Mouse (Mus musculus): ENCODE measurements around the gene Enpp1. TPM values are rescaled to one million over a fixed set of nuclear protein-coding genes. Genes with fewer than 3 reads are reported as not detected.

Gene Enpp1
- polyA plus RNA-seq (2014; fragmentation: Illumina TruSeq; extraction: RNeasy Lipid Tissue Mini Kit (QIAGEN cat#74804); ENCODE audit: low read depth, low replicate concordance): 110 TPM

DNA sequence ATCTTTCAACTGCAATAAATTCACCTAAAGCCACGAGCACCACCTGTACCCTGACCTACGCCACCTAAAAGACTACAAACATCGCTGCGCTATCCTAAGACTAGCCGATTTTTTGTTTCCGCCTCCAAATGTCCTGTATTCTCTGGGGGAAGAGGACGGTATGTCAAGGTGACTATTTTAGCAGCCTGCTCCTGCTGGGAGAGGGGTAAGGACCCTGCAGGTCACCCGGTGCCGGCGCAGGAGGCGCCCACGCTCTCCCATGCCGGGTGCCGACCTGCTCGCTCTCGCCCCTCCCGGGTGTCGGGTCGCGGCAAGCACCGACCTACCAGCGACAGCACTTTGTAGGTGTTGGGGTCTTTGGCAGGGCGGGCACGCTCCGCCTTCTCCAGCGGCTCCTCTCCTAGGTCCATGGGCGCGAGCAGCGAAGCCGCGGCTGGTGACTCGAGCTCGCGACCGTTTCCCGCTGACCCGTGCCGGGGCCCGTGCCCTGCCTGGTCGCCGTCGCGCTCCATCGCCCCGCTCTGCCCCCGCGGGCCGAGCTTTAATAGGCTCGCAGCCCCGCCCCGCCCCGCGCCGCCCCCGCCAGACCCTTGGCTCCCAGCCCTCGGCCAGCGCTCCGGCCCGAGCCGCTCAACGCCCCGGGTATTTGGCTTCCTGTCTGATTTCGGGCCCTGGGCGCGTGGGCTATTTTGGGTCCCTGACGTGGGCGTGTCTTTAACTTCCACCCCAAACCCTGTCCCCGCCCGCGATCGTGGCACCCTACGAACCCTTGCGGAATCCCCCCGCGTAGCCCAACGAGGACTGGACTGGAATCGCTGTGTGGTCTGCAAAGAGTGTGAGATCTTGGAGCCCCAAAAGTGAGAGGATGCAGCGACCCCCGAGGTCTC lies at the start of gene Enpp1:
Enpp1 (minus strand) TSS at position 680 of the 887 bp plus-strand sequence.

DNA sequence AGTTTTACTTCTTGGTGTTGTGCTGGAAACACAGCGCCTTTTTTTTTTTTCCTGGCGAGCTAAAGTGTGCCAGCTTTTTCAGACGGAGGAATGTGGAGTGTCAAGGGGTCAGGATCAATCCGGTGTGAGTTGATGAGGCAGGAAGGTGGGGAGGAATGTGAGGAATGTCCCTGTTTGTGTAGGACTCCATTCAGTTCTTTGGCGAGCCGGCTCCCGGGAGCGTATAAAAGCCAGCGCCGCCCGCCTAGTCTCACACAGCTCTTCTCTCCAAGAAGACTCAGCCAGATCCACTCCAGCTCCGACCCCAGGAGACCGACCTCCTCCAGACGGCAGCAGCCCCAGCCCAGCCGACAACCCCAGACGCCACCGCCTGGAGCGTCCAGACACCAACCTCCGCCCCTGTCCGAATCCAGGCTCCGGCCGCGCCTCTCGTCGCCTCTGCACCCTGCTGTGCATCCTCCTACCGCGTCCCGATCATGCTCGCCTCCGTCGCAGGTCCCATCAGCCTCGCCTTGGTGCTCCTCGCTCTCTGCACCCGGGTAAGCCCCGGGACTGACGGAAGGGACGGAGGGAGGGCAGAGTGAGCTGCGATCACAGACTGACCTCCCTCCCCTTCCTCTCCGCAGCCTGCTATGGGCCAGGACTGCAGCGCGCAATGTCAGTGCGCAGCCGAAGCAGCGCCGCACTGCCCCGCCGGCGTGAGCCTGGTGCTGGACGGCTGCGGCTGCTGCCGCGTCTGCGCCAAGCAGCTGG lies 116.5 kb downstream of the Enpp1 start, which contains the start of gene Ccn2:
Ccn2 (plus strand) TSS at position 193 of the 753 bp plus-strand sequence.

Other genes with a start within 250 kb of the Enpp1 start
- gene Ccn2, start 116.7 kb downstream of the Enpp1 start, polyA plus RNA-seq (2014; fragmentation: Illumina TruSeq; extraction: RNeasy Lipid Tissue Mini Kit (QIAGEN cat#74804); ENCODE audit: low read depth, low replicate concordance): 55.6 TPM
- 3.9 TPM for gene Enpp3, start 130.7 kb upstream of the Enpp1 start, polyA plus RNA-seq (2014; fragmentation: Illumina TruSeq; extraction: RNeasy Lipid Tissue Mini Kit (QIAGEN cat#74804); ENCODE audit: low read depth, low replicate concordance)
- 11.1 TPM for gene Med23, start 157.8 kb upstream of the Enpp1 start, polyA plus RNA-seq (2014; fragmentation: Illumina TruSeq; extraction: RNeasy Lipid Tissue Mini Kit (QIAGEN cat#74804); ENCODE audit: low read depth, low replicate concordance)
- 0.69 TPM for gene Arg1, start 215.3 kb upstream of the Enpp1 start, polyA plus RNA-seq (2014; fragmentation: Illumina TruSeq; extraction: RNeasy Lipid Tissue Mini Kit (QIAGEN cat#74804); ENCODE audit: low read depth, low replicate concordance)